Mouse (Mus musculus): ENCODE measurements around the gene Mup4. TPM values are rescaled to one million over a fixed set of nuclear protein-coding genes. Genes with fewer than 3 reads are reported as not detected.

The Mup4 gene
- polyA plus RNA-seq, 1 experiment from 2014 or later = not detected

GRCm38 (mm10) chr4:59907657-59908230, 52.8 kb downstream of the Mup4 start:
- Histone ChIP-seq H3K9ac (no peak overlapping the region), H3K27ac (replicated peaks) (no peak overlapping the region), H3K4me1 (replicated peaks) (no peaks in the 10 kb centered on the region), H3K9me3 (no peaks in the 10 kb centered on the region), H3K4me3 (no peak overlapping the region), H3K4me2 (no peak overlapping the region), H3K27me3 (no peaks in the 10 kb centered on the region), H3K36me3 (no peaks in the 10 kb centered on the region)
- WGBS = 53% methylated on average over 10 of the region's 10 CpGs
- ATAC-seq (ENCODE audit: low read depth) = no peak

GRCm38 (mm10) chr4:59907092-59907491, 53.4 kb downstream of the Mup4 start:
- Histone ChIP-seq H3K4me3 (no peak overlapping the region), H3K4me1 (replicated peaks) (no peaks in the 10 kb centered on the region), H3K36me3 (no peaks in the 10 kb centered on the region), H3K9me3 (no peaks in the 10 kb centered on the region), H3K4me2 (no peak overlapping the region), H3K9ac (no peak overlapping the region), H3K27me3 (no peaks in the 10 kb centered on the region), H3K27ac (replicated peaks) (no peak overlapping the region)
- 85% methylated on average over 6 of the region's 6 CpGs for WGBS
- no peak for ATAC-seq (ENCODE audit: low read depth)

Other genes starting within 250 kb of the Mup4 start
- gene Inip, start 159.1 kb downstream of the Mup4 start, polyA plus RNA-seq (2015; fragmentation: Nextera tagmentation; extraction: Ambion mirVana) = 60.3 and 67.3 TPM in 2 replicates
- gene Snx30, start 154.9 kb downstream of the Mup4 start, polyA plus RNA-seq (2015; fragmentation: Nextera tagmentation; extraction: Ambion mirVana) = 12.9 and 14.8 TPM in 2 replicates
- gene Slc46a2, start 45.7 kb downstream of the Mup4 start, polyA plus RNA-seq (2015; fragmentation: Nextera tagmentation; extraction: Ambion mirVana) = not detected in 2 replicates
- gene Mup6, start 3.6 kb upstream of the Mup4 start, polyA plus RNA-seq (2015; fragmentation: Nextera tagmentation; extraction: Ambion mirVana) = not detected in 2 replicates
- not detected in 2 replicates for gene Mup7, start 109.8 kb upstream of the Mup4 start, polyA plus RNA-seq (2015; fragmentation: Nextera tagmentation; extraction: Ambion mirVana)
- gene Mup2, start 193.6 kb upstream of the Mup4 start, polyA plus RNA-seq (2015; fragmentation: Nextera tagmentation; extraction: Ambion mirVana) = 0.41 TPM in 1 of 2 replicates, not detected in the other

All from neural tube, embryonic 13.5 days (tissue).